Mouse (Mus musculus): ENCODE results near the gene Hsd11b2. TPM values are rescaled to one million over a fixed set of nuclear protein-coding genes. Genes with fewer than 3 reads are reported as not detected.

Hsd11b2 gene
- polyA plus RNA-seq, 1 experiment from 2014 or later: 0.94 TPM

Other genes with a start within 250 kb of the Hsd11b2 start
- 0.66 and 0.71 TPM in 2 replicates for gene Hsf4, start 249.0 kb upstream of the Hsd11b2 start, polyA plus RNA-seq (2014; fragmentation: Nextera tagmentation; extraction: Ambion mirVana)
- 5.5 and 5.9 TPM in 2 replicates for gene Nol3, start 242.6 kb upstream of the Hsd11b2 start, polyA plus RNA-seq (2014; fragmentation: Nextera tagmentation; extraction: Ambion mirVana)
- 84.6 and 118 TPM in 2 replicates for gene 4931428F04Rik, start 228.9 kb upstream of the Hsd11b2 start, polyA plus RNA-seq (2014; fragmentation: Nextera tagmentation; extraction: Ambion mirVana)
- gene Exoc3l, start 222.7 kb upstream of the Hsd11b2 start, polyA plus RNA-seq (2014; fragmentation: Nextera tagmentation; extraction: Ambion mirVana): 8.0 and 12.5 TPM in 2 replicates
- 46.4 and 49.7 TPM in 2 replicates for gene E2f4, start 221.1 kb upstream of the Hsd11b2 start, polyA plus RNA-seq (2014; fragmentation: Nextera tagmentation; extraction: Ambion mirVana)
- 0.77 and 1.3 TPM in 2 replicates for gene Elmo3, start 213.2 kb upstream of the Hsd11b2 start, polyA plus RNA-seq (2014; fragmentation: Nextera tagmentation; extraction: Ambion mirVana)
- gene Lrrc29, start 192.5 kb upstream of the Hsd11b2 start, polyA plus RNA-seq (2014; fragmentation: Nextera tagmentation; extraction: Ambion mirVana): 0.85 and 0.95 TPM in 2 replicates
- gene Tmem208, start 192.4 kb upstream of the Hsd11b2 start, polyA plus RNA-seq (2014; fragmentation: Nextera tagmentation; extraction: Ambion mirVana): 135 and 150 TPM in 2 replicates
- gene Fhod1, start 170.8 kb upstream of the Hsd11b2 start, polyA plus RNA-seq (2014; fragmentation: Nextera tagmentation; extraction: Ambion mirVana): 0.88 and 0.91 TPM in 2 replicates
- gene Slc9a5, start 169.9 kb upstream of the Hsd11b2 start, polyA plus RNA-seq (2014; fragmentation: Nextera tagmentation; extraction: Ambion mirVana): 10.5 and 13.2 TPM in 2 replicates
- 2.3 and 2.6 TPM in 2 replicates for gene Plekhg4, start 145.5 kb upstream of the Hsd11b2 start, polyA plus RNA-seq (2014; fragmentation: Nextera tagmentation; extraction: Ambion mirVana)
- gene Kctd19, start 105.3 kb upstream of the Hsd11b2 start, polyA plus RNA-seq (2014; fragmentation: Nextera tagmentation; extraction: Ambion mirVana): not detected in 2 replicates
- 0.16 and 0.43 TPM in 2 replicates for gene Lrrc36, start 105.2 kb upstream of the Hsd11b2 start, polyA plus RNA-seq (2014; fragmentation: Nextera tagmentation; extraction: Ambion mirVana)
- 189 and 259 TPM in 2 replicates for gene Tppp3, start 47.2 kb upstream of the Hsd11b2 start, polyA plus RNA-seq (2014; fragmentation: Nextera tagmentation; extraction: Ambion mirVana)
- 27.9 and 32.5 TPM in 2 replicates for gene Zdhhc1, start 21.9 kb upstream of the Hsd11b2 start, polyA plus RNA-seq (2014; fragmentation: Nextera tagmentation; extraction: Ambion mirVana)
- gene Atp6v0d1, start 47.3 kb downstream of the Hsd11b2 start, polyA plus RNA-seq (2014; fragmentation: Nextera tagmentation; extraction: Ambion mirVana): 235 and 254 TPM in 2 replicates
- 25.8 and 29.6 TPM in 2 replicates for gene Ripor1, start 86.5 kb downstream of the Hsd11b2 start, polyA plus RNA-seq (2014; fragmentation: Nextera tagmentation; extraction: Ambion mirVana)
- gene Ctcf, start 117.8 kb downstream of the Hsd11b2 start, polyA plus RNA-seq (2014; fragmentation: Nextera tagmentation; extraction: Ambion mirVana): 81.3 and 85.6 TPM in 2 replicates
- gene Agrp, start 118.6 kb downstream of the Hsd11b2 start, polyA plus RNA-seq (2014; fragmentation: Nextera tagmentation; extraction: Ambion mirVana): 0.71 and 1.3 TPM in 2 replicates
- gene Carmil2, start 167.5 kb downstream of the Hsd11b2 start, polyA plus RNA-seq (2014; fragmentation: Nextera tagmentation; extraction: Ambion mirVana): 21.7 and 22.3 TPM in 2 replicates
- gene Acd, start 182.3 kb downstream of the Hsd11b2 start, polyA plus RNA-seq (2014; fragmentation: Nextera tagmentation; extraction: Ambion mirVana): 79.5 and 83.9 TPM in 2 replicates
- 48.1 and 60.6 TPM in 2 replicates for gene Pard6a, start 182.4 kb downstream of the Hsd11b2 start, polyA plus RNA-seq (2014; fragmentation: Nextera tagmentation; extraction: Ambion mirVana)
- 0.30 and 0.42 TPM in 2 replicates for gene 4933405L10Rik, start 188.9 kb downstream of the Hsd11b2 start, polyA plus RNA-seq (2014; fragmentation: Nextera tagmentation; extraction: Ambion mirVana)
- gene Enkd1, start 189.5 kb downstream of the Hsd11b2 start, polyA plus RNA-seq (2014; fragmentation: Nextera tagmentation; extraction: Ambion mirVana): 9.5 and 11.6 TPM in 2 replicates
- gene Gfod2, start 239.9 kb downstream of the Hsd11b2 start, polyA plus RNA-seq (2014; fragmentation: Nextera tagmentation; extraction: Ambion mirVana): 52.9 and 67.9 TPM in 2 replicates

All from neural tube, embryonic 14.5 days (tissue).